Mouse (Mus musculus) spleen, adult 2 months (tissue): ENCODE data around the gene Slc6a2. TPM values are rescaled to one million over a fixed set of nuclear protein-coding genes. Genes with fewer than 3 reads are reported as not detected.

Experiments
- DNase-seq, 2 experiments: peaks; one replicate each; pipeline versions ENCODE4 v3.0.0 to v3.0.0-alpha.2; 2012 to 2021; ENCODE audit warnings: low spot score in 2 of 2, low read depth in 1 of 2
- H3K27ac ChIP-seq: fragments of 200-500 bp; 2 replicates; pipeline ENCODE4 v1.5.1; 2012; ENCODE audit warnings: low read length, inconsistent platforms; ENCODE audit not compliant: insufficient read depth
- H3K27me3 ChIP-seq: fragments of 200-500 bp; 2 replicates; pipeline ENCODE4 v1.6.1; 2012; ENCODE audit warnings: mild to moderate bottlenecking, moderate library complexity, low read length, inconsistent platforms; ENCODE audit not compliant: control insufficient read depth, insufficient read depth
- H3K36me3 ChIP-seq: fragments of 200-500 bp; 2 replicates; pipeline ENCODE4 v1.6.1; 2012; ENCODE audit warnings: mild to moderate bottlenecking, low read length, inconsistent platforms; ENCODE audit not compliant: control insufficient read depth, insufficient read depth
- H3K4me1 ChIP-seq: fragments of 200-500 bp; 2 replicates; pipeline ENCODE4 v1.6.1; 2011; ENCODE audit warnings: inconsistent platforms; ENCODE audit not compliant: control insufficient read depth, insufficient read depth, insufficient read length
- H3K4me3 ChIP-seq: fragments of 200-500 bp; 2 replicates; pipeline ENCODE4 v1.5.1; 2011; ENCODE audit warnings: mild to moderate bottlenecking, inconsistent platforms; ENCODE audit not compliant: insufficient read depth, insufficient read length; ENCODE audit errors: extremely low read depth
- CTCF ChIP-seq: fragments of 200-500 bp; IDR thresholded peaks from 2 replicates; pipeline ENCODE4 v1.5.1; 2011; ENCODE audit warnings: mild to moderate bottlenecking, inconsistent platforms; ENCODE audit not compliant: insufficient read depth, insufficient read length, insufficient replicate concordance; ENCODE audit errors: extremely low read depth
- POLR2A ChIP-seq: fragments of 200-500 bp; IDR thresholded peaks from 2 replicates; pipeline ENCODE4 v1.6.1; 2011; ENCODE audit warnings: low read depth, low read length, inconsistent platforms
- WGBS: fragments of 180-500 bp; shearing (Covaris S2); methylation state at CpG from one replicate; pipeline ENCODE4 v1.1.7; 2018; 5-methylcytosine and 5-hydroxymethylcytosine counted together
- polyA plus RNA-seq: library from polyadenylated mRNA; depleted of rRNA; stranded (reverse); fragments of >200 nt; gene quantifications from 2 replicates; pipeline ENCODE4 v1.2.3, GENCODE M21; 2012

The Slc6a2 gene
- polyA plus RNA-seq, 1 experiment, result 0.01 TPM

DNA sequence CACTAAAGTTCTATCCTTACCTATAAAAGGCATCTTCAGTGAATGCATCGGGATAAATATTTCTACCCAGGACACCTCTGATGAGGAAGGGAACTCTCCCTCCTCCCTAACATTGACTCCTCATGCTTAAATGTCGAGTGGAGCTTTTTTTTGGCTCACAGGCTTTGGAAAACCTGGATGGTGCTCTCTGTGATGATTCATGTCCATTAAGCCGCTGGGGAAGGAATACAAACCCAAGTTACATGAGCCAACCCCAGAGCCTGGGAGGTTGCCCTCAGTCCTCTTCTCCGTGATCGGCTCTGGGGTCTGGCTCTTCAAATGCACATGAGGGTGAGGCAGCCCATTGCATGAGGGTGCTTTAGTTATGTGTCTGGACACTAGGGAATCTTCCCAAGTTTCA is 16.8 kb downstream of the Slc6a2 start:
- DNase-seq, result no peak
- WGBS, result 91% methylated on average over 5 of the region's 5 CpGs
- Histone ChIP-seq H3K4me3 (no peak overlapping the region), H3K27me3 (no peaks in the 10 kb centered on the region), H3K36me3 (no peaks in the 10 kb centered on the region), H3K27ac (no peak overlapping the region), H3K4me1 (no peaks in the 10 kb centered on the region)
- TF ChIP-seq CTCF, result no peak
- TF ChIP-seq POLR2A, result no peak

DNA sequence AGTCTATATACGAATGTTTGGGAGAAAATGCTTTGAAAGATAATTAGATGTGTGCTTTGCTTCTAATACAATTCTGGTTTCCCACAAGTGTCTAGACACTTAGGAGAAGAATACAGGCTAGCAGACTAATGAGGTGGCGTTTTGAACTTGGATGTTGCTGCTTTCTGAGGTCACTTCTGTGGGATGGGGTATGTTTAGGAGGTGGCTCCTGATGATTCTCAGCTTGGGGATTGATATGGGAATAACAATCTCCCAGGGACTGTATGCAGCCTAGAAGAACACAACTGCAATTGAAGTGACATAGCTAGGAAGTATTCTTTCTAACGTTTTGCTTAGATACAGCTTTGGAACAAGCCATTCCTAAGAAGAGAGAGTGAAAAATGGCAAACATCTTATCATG is 22.6 kb downstream of the Slc6a2 start:
- DNase-seq, result no peak
- Histone ChIP-seq H3K27me3 (no peaks in the 10 kb centered on the region), H3K27ac (no peak overlapping the region), H3K4me1 (no peaks in the 10 kb centered on the region), H3K36me3 (no peaks in the 10 kb centered on the region), H3K4me3 (no peak overlapping the region)
- WGBS, result 83% methylated on average over 3 of the region's 3 CpGs
- TF ChIP-seq CTCF (no peak), POLR2A (no peak)

DNA sequence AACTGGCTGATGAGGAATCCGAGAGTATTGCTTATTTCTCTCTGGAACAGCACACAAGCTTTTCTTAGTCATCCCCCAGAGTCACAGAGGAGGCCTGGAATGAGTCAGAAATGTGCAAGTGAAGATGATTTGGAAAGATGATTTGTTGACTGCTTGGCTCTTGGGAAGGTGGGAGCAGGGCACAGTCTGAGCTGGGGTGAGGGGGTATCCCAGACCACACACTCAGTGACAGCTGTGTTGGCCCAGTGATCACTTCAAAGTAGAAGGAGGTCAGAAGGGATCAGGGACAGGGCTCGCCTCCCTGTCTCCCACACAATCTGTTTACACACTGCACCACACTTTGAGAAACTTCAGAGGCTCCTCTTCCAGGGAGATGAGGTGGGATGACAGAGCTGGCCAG is 24.5 kb downstream of the Slc6a2 start:
- Histone ChIP-seq H3K36me3 (no peaks in the 10 kb centered on the region), H3K27ac (no peak overlapping the region), H3K27me3 (no peaks in the 10 kb centered on the region), H3K4me3 (no peak overlapping the region), H3K4me1 (no peaks in the 10 kb centered on the region)
- no peak for TF ChIP-seq POLR2A
- no peak for TF ChIP-seq CTCF
- no peak for DNase-seq
- WGBS, result 61% methylated on average over 2 of the region's 2 CpGs

DNA sequence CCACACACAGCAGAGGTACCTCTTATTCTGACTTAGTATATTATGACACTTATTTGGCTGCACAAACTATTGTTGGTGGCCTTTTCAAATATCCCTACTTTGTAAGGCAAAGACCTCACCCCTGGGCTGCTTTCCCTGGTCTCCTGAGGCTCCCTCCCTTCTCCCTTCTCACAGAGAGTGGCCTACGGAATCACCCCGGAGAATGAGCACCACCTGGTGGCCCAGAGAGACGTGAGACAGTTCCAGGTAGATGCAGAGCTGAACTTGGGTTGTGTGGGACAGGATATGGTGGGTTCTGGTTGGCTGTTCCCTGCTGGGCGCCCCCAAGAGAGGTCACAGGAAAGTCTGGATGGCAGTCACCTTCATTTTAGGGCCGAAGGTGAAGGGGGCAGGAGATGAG is 37.0 kb downstream of the Slc6a2 start:
- DNase-seq, result no peak
- H3K4me3 ChIP-seq, result no peak overlapping the region
- 21% methylated on average over 5 of the region's 5 CpGs for WGBS

DNA sequence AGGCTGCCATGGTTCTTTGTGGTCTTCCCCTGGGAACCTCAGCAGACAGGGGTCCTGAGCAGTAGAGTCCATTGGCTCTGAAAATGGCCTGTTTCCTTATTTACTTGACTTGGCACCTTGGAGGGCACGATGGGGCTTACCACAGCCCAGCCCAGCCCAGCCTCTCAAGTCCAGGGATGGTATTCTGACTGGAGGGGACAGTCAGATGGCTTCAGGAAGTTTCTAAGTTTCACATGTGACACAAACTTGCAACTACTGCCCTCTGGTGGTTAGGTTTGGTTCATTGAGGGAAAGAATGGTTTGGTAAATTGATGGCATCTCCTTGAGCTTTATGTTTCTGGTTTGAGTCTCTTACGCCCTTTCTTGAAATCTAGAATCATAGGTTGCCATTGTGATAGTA is 38.7 kb downstream of the Slc6a2 start:
- H3K4me3 ChIP-seq, result no peak overlapping the region
- no peak overlapping the region for H3K27ac ChIP-seq
- WGBS, result 49% methylated on average over 2 of the region's 2 CpGs
- no peaks in the 10 kb centered on the region for H3K4me1 ChIP-seq
- no peaks in the 10 kb centered on the region for H3K27me3 ChIP-seq
- no peak for TF ChIP-seq CTCF
- TF ChIP-seq POLR2A, result no peak
- no peak for DNase-seq
- H3K36me3 ChIP-seq, result no peaks in the 10 kb centered on the region

More for the DNA sequence above, 37.0 kb downstream of the Slc6a2 start:
- no peak overlapping the region for H3K27ac ChIP-seq
- no peaks in the 10 kb centered on the region for H3K27me3 ChIP-seq
- TF ChIP-seq CTCF, result peak; percentile 13; the same call in 1 of the 2 replicates
- TF ChIP-seq POLR2A, result no peak
- no peaks in the 10 kb centered on the region for H3K36me3 ChIP-seq
- no peaks in the 10 kb centered on the region for H3K4me1 ChIP-seq

DNA sequence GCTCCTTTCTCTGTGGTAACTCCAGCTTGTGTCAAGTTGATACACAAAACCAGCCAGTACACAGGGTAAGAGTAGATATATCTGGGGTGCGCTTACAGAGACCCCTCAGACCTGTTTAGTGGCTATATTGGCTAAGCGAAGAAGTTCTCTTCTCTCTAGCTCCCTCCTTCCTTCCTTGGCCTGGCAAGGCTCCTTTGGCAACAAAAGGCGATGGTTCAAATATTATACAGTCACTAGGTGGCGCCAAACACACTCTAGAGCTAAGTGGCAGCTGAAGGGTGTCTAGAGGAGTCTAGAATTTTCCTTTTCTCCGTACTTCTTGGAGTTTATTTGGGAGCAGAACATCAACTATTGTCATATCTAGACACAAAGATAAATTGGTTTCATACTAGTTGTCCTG is 50.4 kb downstream of the Slc6a2 start:
- Histone ChIP-seq H3K36me3 (no peaks in the 10 kb centered on the region), H3K27me3 (no peaks in the 10 kb centered on the region), H3K4me1 (no peaks in the 10 kb centered on the region), H3K4me3 (no peak overlapping the region), H3K27ac (no peak overlapping the region)
- 18% methylated on average over 5 of the region's 5 CpGs for WGBS
- DNase-seq, result no peak
- no peak for TF ChIP-seq CTCF

DNA sequence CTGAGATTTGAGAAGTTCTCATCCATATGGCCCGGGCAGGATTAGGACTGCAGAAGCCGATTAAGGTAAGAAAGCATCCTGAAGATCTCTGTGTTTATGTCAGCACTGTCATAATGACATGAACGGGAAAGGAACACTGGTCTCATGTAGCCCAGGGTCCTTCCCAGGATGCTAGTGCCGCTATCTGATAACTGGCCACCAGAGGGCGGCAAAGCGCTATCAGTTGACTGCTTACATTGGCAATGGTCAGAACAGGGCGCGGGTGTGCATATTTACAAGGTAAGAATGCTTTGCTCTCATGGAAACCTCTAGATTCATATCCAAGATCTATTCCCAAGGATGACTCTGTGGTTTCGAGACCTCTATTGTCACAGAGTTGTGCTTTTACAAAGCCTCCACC is 51.6 kb downstream of the Slc6a2 start:
- Histone ChIP-seq H3K4me3 (no peak overlapping the region), H3K4me1 (no peaks in the 10 kb centered on the region), H3K27me3 (no peaks in the 10 kb centered on the region), H3K27ac (no peak overlapping the region), H3K36me3 (no peaks in the 10 kb centered on the region)
- DNase-seq, result peak in 1 of 2 experiments; percentile 50
- 9% methylated on average over 9 of the region's 9 CpGs for WGBS
- peak; percentile 57; the same call in 1 of the 2 replicates for TF ChIP-seq CTCF
- no peak for TF ChIP-seq POLR2A
